Mouse (Mus musculus) activated CD4-positive, CD25-positive, alpha-beta regulatory T cell, adult 4 months (primary cell): ENCODE measurements around the gene Dlgap4. TPM values are rescaled to one million over a fixed set of nuclear protein-coding genes. Genes with fewer than 3 reads are reported as not detected.

Experiments used
- ATAC-seq: one replicate; pipeline ENCODE4 v1.8.0; 2017
- polyA plus RNA-seq, 2 experiments: library from polyadenylated mRNA; unstranded; fragments of 100-300 nt; shearing (Covaris generic); gene quantifications; one replicate each; pipeline ENCODE4 v1.2.1; 2017

The Dlgap4 gene
- polyA plus RNA-seq, 2 experiments from 2014 or later, result 56.8 to 71.9 TPM

- ATAC-seq, result no peak
These were observed 49.7 kb downstream of the Dlgap4 start for GRCm38 (mm10) chr2:156663162-156663561.

GRCm38 (mm10) chr2:156664407-156664806 is 50.9 kb downstream of the Dlgap4 start:
- no peak for ATAC-seq

GRCm38 (mm10) chr2:156664993-156665518 is 51.6 kb downstream of the Dlgap4 start:
- ATAC-seq, result no peak

GRCm38 (mm10) chr2:156665620-156666196 is 52.2 kb downstream of the Dlgap4 start:
- no peak for ATAC-seq

- no peak for ATAC-seq
These were observed 52.7 kb downstream of the Dlgap4 start for GRCm38 (mm10) chr2:156666231-156666630.

- no peak for ATAC-seq
These were observed 53.8 kb downstream of the Dlgap4 start for GRCm38 (mm10) chr2:156667290-156667689.

- ATAC-seq, result no peak
These were observed 55.1 kb downstream of the Dlgap4 start for GRCm38 (mm10) chr2:156668625-156669024.

- ATAC-seq, result no peak
These were observed 59.8 kb downstream of the Dlgap4 start for GRCm38 (mm10) chr2:156673307-156673706.

- ATAC-seq, result no peak
These were observed 60.6 kb downstream of the Dlgap4 start for GRCm38 (mm10) chr2:156673881-156674669.

GRCm38 (mm10) chr2:156676885-156677284 is 63.4 kb downstream of the Dlgap4 start:
- no peak for ATAC-seq

- ATAC-seq, result no peak
These were observed 64.6 kb downstream of the Dlgap4 start for GRCm38 (mm10) chr2:156678112-156678511.

- ATAC-seq, result no peak
These were observed 69.5 kb downstream of the Dlgap4 start for GRCm38 (mm10) chr2:156682965-156683364.

- ATAC-seq, result no peak
These were observed 72.5 kb downstream of the Dlgap4 start for GRCm38 (mm10) chr2:156685999-156686398.

- no peak for ATAC-seq
These were observed 73.2 kb downstream of the Dlgap4 start for GRCm38 (mm10) chr2:156686754-156687153.

- ATAC-seq, result no peak
These were observed 75.1 kb downstream of the Dlgap4 start for GRCm38 (mm10) chr2:156688604-156689003.

- no peak for ATAC-seq
These were observed 77.3 kb downstream of the Dlgap4 start for GRCm38 (mm10) chr2:156690833-156691232.

GRCm38 (mm10) chr2:156691746-156692145 is 78.2 kb downstream of the Dlgap4 start:
- ATAC-seq, result no peak

- ATAC-seq, result no peak
These were observed 79.8 kb downstream of the Dlgap4 start for GRCm38 (mm10) chr2:156693241-156693807.

- ATAC-seq, result no peak
These were observed 83.8 kb downstream of the Dlgap4 start for GRCm38 (mm10) chr2:156697261-156697660.

- no peak for ATAC-seq
These were observed 84.7 kb downstream of the Dlgap4 start for GRCm38 (mm10) chr2:156698168-156698567.

- ATAC-seq, result no peak
These were observed 92.0 kb downstream of the Dlgap4 start for GRCm38 (mm10) chr2:156705473-156705872.

GRCm38 (mm10) chr2:156716683-156717082 is 103.2 kb downstream of the Dlgap4 start:
- no peak for ATAC-seq
